Mouse (Mus musculus) retina, embryonic 14.5 days (tissue): ENCODE data around the gene 4930535I16Rik.
"Not testable (repeated sequence)": the region's sequence is repeated elsewhere in the genome, so short reads cannot be mapped to it uniquely, and the experiment has no call there.

Experiments used
- DNase-seq: peaks from one replicate; pipeline ENCODE4 v3.0.0-alpha.2; 2015; ENCODE audit warnings: low spot score

Gene 4930535I16Rik

DNA sequence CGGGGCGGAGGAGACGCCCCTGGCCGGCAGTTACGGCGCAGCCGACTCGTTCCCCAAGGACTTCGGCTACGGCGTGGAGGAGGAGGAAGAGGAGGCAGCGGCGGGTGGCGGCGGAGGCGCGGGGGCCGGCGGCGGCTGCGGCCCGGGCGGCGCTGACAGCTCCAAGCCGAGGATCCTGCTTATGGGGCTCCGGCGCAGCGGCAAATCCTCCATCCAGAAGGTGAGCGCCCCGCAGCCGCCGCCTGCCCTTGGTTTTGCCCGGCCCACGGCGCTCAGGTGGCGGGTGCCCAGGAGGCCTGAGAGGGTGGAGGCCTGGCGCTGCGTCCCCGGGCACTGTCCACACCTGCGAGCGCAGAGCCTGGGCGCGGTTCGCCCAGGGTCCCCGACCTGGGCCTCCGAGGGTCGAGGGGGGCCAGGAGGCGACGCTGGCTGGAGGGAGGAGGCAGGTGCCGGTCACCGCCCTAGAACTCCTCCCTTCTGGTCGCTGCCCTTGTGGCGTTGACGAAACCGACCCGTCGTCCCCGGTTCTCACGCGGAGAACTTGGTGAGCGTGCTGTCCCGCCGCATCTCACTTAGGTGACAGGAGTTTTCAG, at the start of gene 4930535I16Rik:
TSS of gene 4930535I16Rik (minus strand) at position 475 of the 593 bp plus-strand sequence.
- DNase-seq: no peak

- no peak for DNase-seq
These were observed 44.9 kb upstream of the 4930535I16Rik start for GRCm38 (mm10) chr4:123962721-123963120.

- no peak for DNase-seq
These were observed 43.1 kb upstream of the 4930535I16Rik start for GRCm38 (mm10) chr4:123960955-123961354.

DNA sequence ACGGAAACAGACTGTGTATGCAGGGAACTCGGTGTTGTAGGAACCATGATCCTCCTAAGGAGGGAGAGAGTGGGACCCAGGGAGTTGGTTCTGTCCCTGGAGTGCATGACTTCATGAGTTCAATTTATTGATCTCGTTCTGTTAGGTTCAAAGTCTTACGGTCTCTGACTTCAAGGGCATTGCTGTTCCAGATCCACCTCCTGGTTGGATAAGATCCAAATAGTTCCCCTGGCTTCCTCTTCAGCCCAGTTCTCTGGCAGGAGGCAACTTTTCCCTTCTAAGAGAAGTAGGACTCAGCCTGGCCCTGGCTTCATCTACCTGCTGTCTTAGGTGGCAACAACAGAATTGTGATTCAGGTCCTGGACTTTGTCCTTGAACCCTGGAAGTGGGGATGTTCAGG, 40.1 kb upstream of the 4930535I16Rik start:
- DNase-seq: no peak

GRCm38 (mm10) chr4:123957492-123957808, 39.6 kb upstream of the 4930535I16Rik start:
- no peak for DNase-seq

GRCm38 (mm10) chr4:123956703-123957491, 39.1 kb upstream of the 4930535I16Rik start:
- DNase-seq: peak; percentile 91

GRCm38 (mm10) chr4:123952059-123952458, 34.2 kb upstream of the 4930535I16Rik start:
- no peak for DNase-seq

- no peak for DNase-seq
These were observed 31.8 kb upstream of the 4930535I16Rik start for GRCm38 (mm10) chr4:123949649-123950048.

DNA sequence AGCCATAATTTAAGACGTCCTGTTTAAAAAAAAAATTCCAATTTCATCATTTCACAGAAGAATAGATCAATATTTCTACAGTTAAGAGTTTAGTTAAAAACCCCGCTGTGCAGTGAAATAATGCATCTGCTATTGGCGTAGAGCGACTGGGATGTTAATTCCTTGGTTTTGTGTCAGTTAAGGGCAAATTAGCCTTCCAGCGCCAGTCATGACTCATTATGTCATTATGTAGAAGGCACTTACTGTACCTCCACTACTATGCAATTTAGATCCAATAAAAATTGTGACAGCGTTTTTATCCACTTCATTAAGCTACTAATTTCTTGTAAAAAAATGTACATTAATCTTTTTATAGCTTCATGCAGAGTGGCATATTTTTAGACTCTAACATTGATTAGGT, 31.1 kb upstream of the 4930535I16Rik start:
- DNase-seq: no peak

- peak; percentile 56 for DNase-seq
These were observed 29.3 kb upstream of the 4930535I16Rik start for GRCm38 (mm10) chr4:123947149-123947548.

- DNase-seq: peak; percentile 67
These were observed 28.9 kb upstream of the 4930535I16Rik start for GRCm38 (mm10) chr4:123946701-123947100.

DNA sequence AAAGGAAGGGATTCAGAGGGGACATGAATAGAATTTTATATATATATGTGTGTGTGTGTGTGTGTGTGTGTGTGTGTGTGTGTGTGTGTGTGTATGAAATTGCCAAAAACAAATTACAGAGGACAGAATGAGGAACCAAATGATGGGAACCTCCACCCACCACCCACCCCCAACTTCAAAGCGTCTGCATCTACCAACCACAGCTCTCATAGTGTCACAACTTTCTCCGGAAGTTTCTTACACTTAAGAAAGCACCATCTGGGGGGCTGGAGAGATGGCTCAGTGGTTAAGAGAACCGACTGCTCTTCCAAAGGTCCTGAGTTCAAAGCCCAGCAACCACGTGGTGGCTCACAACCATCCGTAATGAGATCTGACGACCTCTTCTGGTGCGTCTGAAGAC, 23.1 kb upstream of the 4930535I16Rik start:
- DNase-seq: not testable (repeated sequence)

GRCm38 (mm10) chr4:123939838-123940237, 22.0 kb upstream of the 4930535I16Rik start:
- DNase-seq: peak; percentile 95

DNA sequence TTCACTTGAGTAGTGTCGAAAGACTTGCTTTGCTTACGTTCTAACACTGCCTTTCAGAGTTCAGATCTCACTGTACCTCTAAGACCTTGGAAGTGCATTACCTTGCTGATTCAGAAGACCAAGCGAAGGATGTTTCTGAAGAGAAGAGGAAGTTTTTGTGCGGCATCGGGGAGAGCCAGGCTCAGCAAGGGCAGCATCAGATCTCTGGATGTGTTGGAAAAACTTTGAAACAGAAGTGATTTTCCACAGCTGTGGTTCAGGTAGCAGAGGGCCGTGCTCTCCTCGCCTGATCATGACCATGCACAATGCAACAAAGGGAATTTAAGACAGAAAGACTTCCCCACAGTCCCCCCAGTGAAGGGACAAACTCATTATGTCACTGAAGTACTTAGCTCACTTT, 18.2 kb upstream of the 4930535I16Rik start:
- no peak for DNase-seq

DNA sequence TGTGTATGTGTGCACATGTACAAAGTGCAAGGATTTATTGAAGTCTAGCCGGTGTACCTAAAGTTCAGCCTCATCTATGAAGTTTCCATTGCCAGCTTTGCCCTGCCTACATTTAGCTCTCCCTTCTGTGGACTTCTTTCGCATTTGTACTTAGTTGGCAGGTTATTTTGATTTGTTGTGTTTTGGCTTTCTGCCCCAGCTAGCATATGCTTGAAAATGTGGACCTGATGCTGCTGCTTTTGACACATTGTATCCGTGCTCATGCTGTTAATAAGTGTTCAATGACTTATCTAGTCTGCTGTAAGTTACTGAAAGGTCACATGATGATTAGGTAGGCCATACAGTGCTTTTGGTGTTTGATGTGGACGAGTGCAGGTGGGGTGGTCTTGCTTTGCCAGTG, 16.5 kb upstream of the 4930535I16Rik start:
- no peak for DNase-seq

DNA sequence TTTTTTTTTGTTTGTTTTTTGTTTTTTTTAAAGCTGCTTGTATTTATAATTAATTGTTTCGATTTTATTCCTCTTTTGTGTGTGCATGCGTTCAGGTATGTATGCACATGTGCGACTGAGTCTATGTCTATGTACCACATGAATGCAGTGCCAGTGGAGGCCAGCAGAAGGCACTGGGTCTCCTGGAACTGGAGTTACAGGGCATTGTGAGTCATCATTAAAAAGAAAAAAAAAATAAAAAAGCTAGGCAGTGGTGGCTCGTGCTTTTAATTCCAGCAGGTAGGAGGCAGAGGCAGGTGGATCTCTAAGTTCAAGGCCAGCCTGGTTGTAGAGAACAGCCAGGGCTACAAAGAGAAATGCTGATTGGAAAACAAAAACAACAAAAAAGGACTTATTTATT, 12.2 kb upstream of the 4930535I16Rik start:
- DNase-seq: no peak

DNA sequence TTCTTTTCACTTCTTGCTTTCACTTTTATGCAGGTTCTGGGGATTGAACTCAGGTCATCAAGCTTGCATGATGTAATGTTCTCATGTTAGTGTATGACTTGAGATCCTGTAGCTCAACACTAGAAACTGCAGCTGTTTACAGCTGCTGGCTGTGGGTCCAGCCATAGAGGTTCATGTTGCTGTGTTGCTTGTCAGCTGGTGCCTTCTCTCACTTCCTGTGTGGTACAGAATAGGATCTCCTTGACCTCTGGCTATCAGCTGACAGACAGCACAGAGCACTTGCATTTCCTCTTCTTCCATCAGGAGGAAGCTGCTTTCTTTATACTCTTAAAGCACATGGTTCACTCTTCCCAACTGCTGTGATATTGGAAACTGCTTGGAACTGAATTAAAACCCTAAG, 10.1 kb upstream of the 4930535I16Rik start:
- DNase-seq: no peak

- no peak for DNase-seq
These were observed 3.3 kb upstream of the 4930535I16Rik start for GRCm38 (mm10) chr4:123921055-123921565.

GRCm38 (mm10) chr4:123918851-123919250, 1.0 kb upstream of the 4930535I16Rik start:
- DNase-seq: no peak

- peak; percentile 99 for DNase-seq
These were observed 874 bp downstream of the 4930535I16Rik start, which contains the start of gene Rragc for GRCm38 (mm10) chr4:123916748-123917547. TSS of gene Rragc (plus strand) at chr4:123917446.

- DNase-seq: no peak
These were observed 5.4 kb downstream of the 4930535I16Rik start for GRCm38 (mm10) chr4:123912431-123912830.

- DNase-seq: no peak
These were observed 6.3 kb downstream of the 4930535I16Rik start for GRCm38 (mm10) chr4:123911503-123911902.
